In the genomic region with DNA sequence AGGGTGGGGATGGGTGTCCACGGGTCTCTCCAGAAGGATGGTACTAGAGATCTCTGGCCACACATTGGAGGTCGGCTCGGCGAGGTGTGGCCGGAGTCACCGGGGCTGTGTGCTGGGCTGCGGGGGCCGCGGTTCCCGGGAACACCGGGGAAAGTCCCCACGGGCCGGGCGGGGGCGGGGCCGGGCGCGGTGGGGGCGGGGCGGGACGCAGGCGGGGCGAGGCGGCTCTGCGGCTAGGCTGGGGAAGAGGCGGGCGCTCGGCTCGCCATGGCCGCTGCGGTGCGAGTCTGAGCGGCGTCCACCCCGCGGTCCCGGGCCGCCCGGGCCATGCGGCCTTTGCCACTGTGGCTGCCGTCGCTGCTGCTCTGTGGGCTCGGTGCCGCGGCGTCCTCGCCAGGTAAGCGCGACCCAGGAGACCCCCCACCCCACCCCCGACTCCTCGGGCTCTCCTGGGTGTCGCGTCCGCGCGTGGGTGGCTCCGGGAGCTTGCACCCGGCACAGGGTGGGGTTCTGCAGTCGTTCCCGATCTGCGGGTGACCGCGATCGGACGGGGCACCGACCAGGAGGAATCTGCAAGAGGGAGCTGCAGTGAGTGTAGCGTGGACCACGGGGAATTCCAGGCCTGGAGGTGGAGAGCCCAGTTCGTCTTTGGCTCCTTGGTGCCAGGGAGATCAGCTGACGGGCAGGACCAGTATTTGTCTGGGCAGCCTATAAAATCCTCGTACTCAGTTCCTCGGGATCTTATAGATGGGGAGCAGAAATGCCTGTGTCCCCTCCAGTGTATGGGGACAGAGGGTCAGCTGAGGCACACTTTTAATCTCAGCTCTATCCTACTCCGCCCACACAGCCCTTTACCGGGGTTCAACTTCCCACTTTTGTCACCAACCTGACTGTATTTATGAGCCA, we compare ENCODE assay signal across 8 mouse cellular contexts. TPM values are rescaled to one million over a fixed set of nuclear protein-coding genes. Genes with fewer than 3 reads are reported as not detected.
DNase-seq lines count a peak whose midpoint lies in the region; ATAC-seq and TF ChIP-seq lines count a peak whose summit lies in the region.

Ifngr2 (plus strand) TSS at position 237 of the 906 bp plus-strand sequence.

- H3K4me3 ChIP-seq in forebrain, embryonic 11.5 days (ENCODE audit: low read depth, low read length): peak within 1 kb of the TSS; percentile 89
- H3K4me3 ChIP-seq in lung, embryonic 15.5 days: peak within 1 kb of the TSS; percentile 76
- H3K4me3 ChIP-seq in olfactory bulb, adult 2 months (ENCODE audit: insufficient read depth, low read depth, low read length): peak within 1 kb of the TSS; percentile 88

- H3K9ac ChIP-seq in forebrain, embryonic 11.5 days (ENCODE audit: low read length): peak within 1 kb of the TSS; percentile 95
- H3K9ac ChIP-seq in lung, embryonic 15.5 days: peak within 1 kb of the TSS; percentile 84

- H3K9me3 ChIP-seq in forebrain, embryonic 11.5 days (ENCODE audit: control insufficient read depth, low read length): no peaks in the 10 kb centered on the region
- H3K9me3 ChIP-seq in lung, embryonic 15.5 days: no peaks in the 10 kb centered on the region

- peak; percentile 83 for ATAC-seq in forebrain, embryonic 11.5 days (replicated peaks; ENCODE audit: low FRiP score)
- ATAC-seq in lung, embryonic 15.5 days (ENCODE audit: borderline replicate concordance, extremely low read depth, low FRiP score, low TSS enrichment): peak; percentile 92

- no peak for TF ChIP-seq CTCF in brain, embryonic 14.5 days (IDR thresholded peaks at IDR 0.05; ENCODE audit: borderline replicate concordance, extremely low read depth, insufficient read depth, insufficient read length)
- TF ChIP-seq CTCF in olfactory bulb, adult 2 months (IDR thresholded peaks at IDR 0.05; ENCODE audit: insufficient read depth, low read depth, low read length): no peak

- H3K27ac ChIP-seq in forebrain, embryonic 11.5 days (ENCODE audit: low read depth, low read length): no peak within 1 kb of the TSS
- peak within 1 kb of the TSS; percentile 64 for H3K27ac ChIP-seq in lung, embryonic 15.5 days
- no peak within 1 kb of the TSS for H3K27ac ChIP-seq in olfactory bulb, adult 2 months (ENCODE audit: insufficient read depth, low read depth, low read length)

- H3K4me1 ChIP-seq in forebrain, embryonic 11.5 days (replicated peaks; ENCODE audit: control insufficient read depth, insufficient read depth, low read length): peaks cover 10% of the 10 kb centered on the region
- peaks cover 40% of the 10 kb centered on the region for H3K4me1 ChIP-seq in lung, embryonic 15.5 days
- H3K4me1 ChIP-seq in olfactory bulb, adult 2 months (ENCODE audit: control insufficient read depth, insufficient read depth, low read length): no peaks in the 10 kb centered on the region; the same call in 1 of the 2 replicates

- intact Hi-C loops in heart, postnatal 10 days (cut with DNase I): no loop called here

- peak; percentile 39 to 41 for DNase-seq in CD8-positive naive resting alpha-beta T cell, adult 2 months (ENCODE audit: low read depth in 2 of 2, low spot score in 2 of 2)
- peak; percentile 59 for DNase-seq in brain, embryonic 14.5 days (ENCODE audit: low read depth)
- DNase-seq in forebrain, embryonic 11.5 days (ENCODE audit: low spot score): peak; percentile 85
- peak; percentile 77 for DNase-seq in heart, postnatal 10 days
- DNase-seq in large intestine, adult 2 months (ENCODE audit: low read depth, low spot score): no peak
- peak; percentile 44 to 68 for DNase-seq in thymus, postnatal 10 days (ENCODE audit: low spot score in 2 of 2)

- 2% methylated on average over 35 of the region's 74 CpGs for WGBS in forebrain, embryonic 11.5 days
- WGBS in large intestine, adult 2 months: under 1% methylated on average over 67 of the region's 74 CpGs
- under 1% methylated on average over 61 of the region's 74 CpGs for WGBS in lung, embryonic 15.5 days
- WGBS in olfactory bulb, adult 2 months: 1% methylated on average over 64 of the region's 74 CpGs

- peak; percentile 79; the same call in 1 of the 2 replicates for TF ChIP-seq POLR2A in brain, embryonic 14.5 days (IDR thresholded peaks at IDR 0.05; ENCODE audit: borderline replicate concordance, extremely low read depth, insufficient read depth, insufficient read length, poor library complexity, severe bottlenecking)
- TF ChIP-seq POLR2A in olfactory bulb, adult 2 months (IDR thresholded peaks at IDR 0.05; ENCODE audit: insufficient read depth, low read depth, low read length): no peak

- no peaks in the 10 kb centered on the region for H3K36me3 ChIP-seq in forebrain, embryonic 11.5 days (ENCODE audit: control insufficient read depth, insufficient read depth, low read length)
- H3K36me3 ChIP-seq in lung, embryonic 15.5 days: no peaks in the 10 kb centered on the region

- peak within 1 kb of the TSS; percentile 97 for H3K4me2 ChIP-seq in forebrain, embryonic 11.5 days (ENCODE audit: low read depth, low read length, severe bottlenecking)
- peak within 1 kb of the TSS; percentile 60 for H3K4me2 ChIP-seq in lung, embryonic 15.5 days

- no peaks in the 10 kb centered on the region for H3K27me3 ChIP-seq in forebrain, embryonic 11.5 days (ENCODE audit: control insufficient read depth, insufficient read depth, low read length)
- no peaks in the 10 kb centered on the region for H3K27me3 ChIP-seq in lung, embryonic 15.5 days

RNA-seq across cellular contexts. Expression of gene Ifngr2, which starts in this region (rescaled TPM):
- 34.8 and 43.1 TPM in 2 replicates for polyA plus RNA-seq in brain, embryonic 14.5 days (2012; rRNA removed)
- 28.8 and 31.6 TPM in 2 replicates for polyA plus RNA-seq in forebrain, embryonic 11.5 days (2014; fragmentation: Nextera tagmentation; extraction: Ambion mirVana)
- total RNA-seq in heart, postnatal 10 days (2021): 100 to 1,000 TPM; 116 to 132 TPM
- polyA plus RNA-seq in large intestine, adult 2 months (2012; rRNA removed): 57.2 and 82.9 TPM in 2 replicates
- polyA plus RNA-seq in lung, embryonic 15.5 days (2015; fragmentation: Nextera tagmentation; extraction: Ambion mirVana): 47.9 and 50.2 TPM in 2 replicates
- not detected in 2 replicates for polyA plus RNA-seq in olfactory bulb, adult 2 months (2012; ENCODE audit: insufficient read depth, insufficient read length, low replicate concordance, missing spikeins)

Comparison
In these comparisons a context has a peak if more than half of its experiments do, and no peak if none do; other contexts are left out.
1. RNA of gene Ifngr2 (polyA plus RNA-seq): 57.2 to 82.9 TPM in large intestine, adult 2 months, 47.9 to 50.2 TPM in lung, embryonic 15.5 days, 34.8 to 43.1 TPM in brain, embryonic 14.5 days and 28.8 to 31.6 TPM in forebrain, embryonic 11.5 days; not detected in olfactory bulb, adult 2 months; every median in the first group is over 10 times any median in the second.
2. Peak in every context shown above with its lines, with median percentiles within 50 percentile points of each other: H3K4me3 ChIP-seq.